Mouse (Mus musculus) CH12F3 (cell line): ENCODE data around the gene Gfod1.

Source experiments
- in situ Hi-C: fragments of 300-500 bp; cut with MboI; formaldehyde crosslinking; loops from 2 replicates; pipeline ENCODE4 v1.14.3; 2020; ENCODE audit warnings: low sequenced_read_pairs

The Gfod1 gene

GRCm38 (mm10) chr13:43208914-43209439, 95.0 kb downstream of the Gfod1 start:
- in situ Hi-C loops, result no loop called here

GRCm38 (mm10) chr13:43206118-43206683, 97.8 kb downstream of the Gfod1 start:
- in situ Hi-C loops, result no loop called here

DNA sequence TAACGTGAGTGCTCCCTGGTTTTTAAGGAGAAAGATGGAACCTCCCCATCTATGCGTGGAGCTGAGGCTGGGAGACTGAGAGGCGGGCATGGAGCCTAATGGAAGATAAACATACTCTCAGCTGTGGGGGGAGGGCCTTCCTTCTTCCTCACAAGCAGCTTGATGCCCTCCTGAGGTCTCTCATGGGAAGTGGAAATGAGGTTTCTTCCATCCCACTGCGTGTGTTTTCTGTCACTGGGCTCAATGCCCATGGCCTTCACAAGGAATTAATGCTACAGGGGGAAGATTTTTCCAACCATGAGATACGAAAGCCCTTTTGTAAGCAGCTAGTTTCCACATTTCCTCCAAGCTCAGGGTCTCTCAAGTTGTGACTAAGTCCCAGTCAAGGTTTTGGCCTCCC, 100.3 kb downstream of the Gfod1 start:
- in situ Hi-C loops, result no loop called here

GRCm38 (mm10) chr13:43203234-43203633, 100.7 kb downstream of the Gfod1 start:
- in situ Hi-C loops, result no loop called here

DNA sequence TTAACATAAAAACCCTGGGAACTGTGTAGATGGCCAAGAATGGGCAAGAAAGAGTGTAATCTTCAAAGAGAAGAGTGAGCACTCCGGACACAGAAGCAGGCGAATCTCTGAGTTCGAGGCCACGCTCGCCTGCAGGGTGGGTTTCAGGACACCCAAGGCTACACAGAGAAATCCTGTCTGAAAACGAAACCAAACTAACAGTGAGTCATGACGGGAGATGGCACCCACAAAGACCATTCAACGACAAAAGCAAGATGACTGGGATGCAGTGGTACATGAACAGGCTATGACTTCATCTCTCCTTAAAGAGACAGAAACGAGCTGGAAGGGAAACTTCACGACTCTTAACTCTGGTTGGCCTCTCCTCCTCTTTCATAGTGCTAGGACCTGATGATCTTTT, 101.6 kb downstream of the Gfod1 start:
- in situ Hi-C loops, result no loop called here

GRCm38 (mm10) chr13:43201033-43201432, 102.9 kb downstream of the Gfod1 start:
- in situ Hi-C loops, result no loop called here

DNA sequence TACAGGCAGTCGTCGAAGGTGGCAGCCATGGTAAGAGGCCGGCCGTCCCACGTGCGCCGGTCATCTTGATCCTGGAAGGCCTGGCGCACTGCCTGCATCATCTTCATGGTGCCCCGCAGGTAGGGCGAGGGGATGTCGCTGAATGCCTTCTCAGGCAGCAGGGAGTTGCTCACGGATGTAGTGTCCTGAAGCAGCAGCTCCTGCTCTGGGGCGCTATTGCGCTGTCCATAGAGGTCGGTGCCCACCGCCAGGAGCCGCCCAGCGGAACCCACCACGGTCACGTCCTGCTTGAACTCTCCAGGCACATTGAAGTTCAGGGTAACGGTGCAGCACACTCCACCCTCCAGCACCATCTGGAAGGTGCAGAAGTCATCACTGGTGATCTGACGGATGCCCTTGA, 103.5 kb downstream of the Gfod1 start:
- in situ Hi-C loops, result no loop called here

GRCm38 (mm10) chr13:43199749-43200148, 104.2 kb downstream of the Gfod1 start:
- in situ Hi-C loops, result loop anchor here (25.0 kb wide), 1 partner anchor 538 kb away; no protein-coding TSS in a partner anchor

- in situ Hi-C loops, result loop anchor here (25.0 kb wide), 1 partner anchor 538 kb away; no protein-coding TSS in a partner anchor
Measured at GRCm38 (mm10) chr13:43199282-43199681, 104.7 kb downstream of the Gfod1 start.

GRCm38 (mm10) chr13:43197187-43197586, 106.8 kb downstream of the Gfod1 start:
- in situ Hi-C loops, result loop anchor here (25.0 kb wide), 1 partner anchor 540 kb away; no protein-coding TSS in a partner anchor

- in situ Hi-C loops, result loop anchor here (25.0 kb wide), 1 partner anchor 541 kb away; no protein-coding TSS in a partner anchor
Measured at GRCm38 (mm10) chr13:43196000-43196399, 108.0 kb downstream of the Gfod1 start.

GRCm38 (mm10) chr13:43193932-43194331, 110.0 kb downstream of the Gfod1 start:
- in situ Hi-C loops, result loop anchor here (25.0 kb wide), 1 partner anchor 543 kb away; no protein-coding TSS in a partner anchor

DNA sequence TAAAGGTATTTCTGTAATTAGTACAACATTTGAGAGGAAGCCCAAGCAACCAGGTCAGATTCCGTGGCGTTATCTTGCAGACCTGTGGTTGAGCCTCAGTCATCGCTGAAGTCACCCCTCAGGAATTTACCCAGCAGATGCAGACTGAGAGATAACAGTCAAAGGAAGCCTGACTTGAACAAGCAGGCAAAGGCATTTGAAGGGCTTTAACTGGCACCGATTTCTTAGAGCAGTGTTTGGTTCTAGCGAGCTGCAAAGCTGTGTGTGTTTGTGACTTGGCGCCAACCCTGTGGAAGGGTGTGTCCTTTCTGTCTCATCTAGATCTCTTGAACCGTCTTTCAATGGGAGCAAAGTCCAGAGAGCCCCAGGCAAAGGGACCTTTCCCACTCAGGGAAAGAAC, 110.7 kb downstream of the Gfod1 start:
- in situ Hi-C loops, result loop anchor here (25.0 kb wide), 1 partner anchor 544 kb away; no protein-coding TSS in a partner anchor

DNA sequence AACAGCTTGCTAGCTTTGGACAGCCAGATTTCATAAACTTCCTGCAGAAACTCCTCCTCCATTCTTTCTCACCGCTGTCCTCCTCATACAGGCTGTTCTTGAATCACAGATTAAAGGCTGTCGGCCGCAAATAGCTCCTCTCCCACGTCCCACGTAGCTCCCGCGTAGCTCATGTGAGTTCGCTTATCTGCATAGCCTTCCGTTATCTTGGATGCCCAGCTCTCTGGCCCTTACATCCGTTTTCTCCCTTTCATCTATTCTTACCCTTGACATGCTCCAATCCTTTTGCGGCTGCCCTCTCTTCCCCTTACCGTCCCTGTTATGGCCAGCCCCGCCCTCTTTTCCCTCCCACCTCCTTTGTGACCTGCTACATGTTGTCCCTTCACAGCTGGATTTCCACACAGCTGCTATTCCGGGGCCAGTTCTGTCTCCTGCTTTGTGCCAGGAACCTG, 112.2 kb downstream of the Gfod1 start:
- in situ Hi-C loops, result loop anchor here (25.0 kb wide), 1 partner anchor 546 kb away; no protein-coding TSS in a partner anchor

- in situ Hi-C loops, result loop anchor here (25.0 kb wide), 1 partner anchor 546 kb away; no protein-coding TSS in a partner anchor
Measured at GRCm38 (mm10) chr13:43191290-43191689, 112.7 kb downstream of the Gfod1 start.

- in situ Hi-C loops, result loop anchor here (25.0 kb wide), 1 partner anchor 550 kb away; no protein-coding TSS in a partner anchor
Measured at GRCm38 (mm10) chr13:43187736-43188135, 116.2 kb downstream of the Gfod1 start.

GRCm38 (mm10) chr13:43183248-43184055, 120.5 kb downstream of the Gfod1 start:
- in situ Hi-C loops, result loop anchor here (25.0 kb wide), 1 partner anchor 554 kb away; no protein-coding TSS in a partner anchor

GRCm38 (mm10) chr13:43182465-43183201, 121.3 kb downstream of the Gfod1 start:
- in situ Hi-C loops, result loop anchor here (25.0 kb wide), 1 partner anchor 555 kb away; no protein-coding TSS in a partner anchor

GRCm38 (mm10) chr13:43181104-43181503, 122.9 kb downstream of the Gfod1 start:
- in situ Hi-C loops, result loop anchor here (25.0 kb wide), 1 partner anchor 556 kb away; no protein-coding TSS in a partner anchor

GRCm38 (mm10) chr13:43177317-43177716, 126.7 kb downstream of the Gfod1 start:
- in situ Hi-C loops, result loop anchor here (25.0 kb wide), 1 partner anchor 560 kb away; no protein-coding TSS in a partner anchor
